Mouse (Mus musculus) natural killer cell, adult 2 months (primary cell): Measurements from ENCODE around the gene Gm21992.
"Not testable (repeated sequence)": the region's sequence is repeated elsewhere in the genome, so short reads cannot be mapped to it uniquely, and the experiment has no call there.

Source experiments
- DNase-seq, 2 experiments: peaks; one replicate each; pipeline ENCODE4 v3.0.0; 2022; ENCODE audit warnings: low spot score in 2 of 2

Gene Gm21992

GRCm38 (mm10) chr19:4813015-4813414, 1.6 kb upstream of the Gm21992 start:
- peak; percentile 21 to 43 for DNase-seq

- peak; percentile 9 to 10 for DNase-seq
Measured at GRCm38 (mm10) chr19:4812334-4812949, 1.0 kb upstream of the Gm21992 start.

- DNase-seq, result no peak
Measured at GRCm38 (mm10) chr19:4811909-4812242, 464 bp upstream of the Gm21992 start.

GRCm38 (mm10) chr19:4810746-4811062, 708 bp downstream of the Gm21992 start:
- no peak for DNase-seq

DNA sequence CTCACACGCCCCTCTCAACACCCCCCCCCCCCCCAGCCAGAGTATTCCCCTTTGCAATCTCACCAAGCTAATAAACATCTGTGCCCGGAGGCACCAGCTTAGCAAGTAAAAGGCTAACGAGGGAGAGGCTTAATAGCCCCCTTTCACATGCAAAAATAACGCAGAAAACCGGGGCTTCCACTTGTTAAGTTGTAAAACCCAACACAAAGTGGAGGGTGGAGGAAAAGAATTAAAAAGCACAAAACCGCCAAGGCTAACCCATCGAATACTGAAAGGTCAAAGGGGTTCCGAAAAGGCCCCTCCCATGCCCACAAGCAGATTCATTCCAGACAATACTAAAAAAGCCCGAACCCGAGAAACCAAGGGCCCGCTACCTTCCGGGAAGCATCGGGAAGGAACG, 1.1 kb downstream of the Gm21992 start:
- DNase-seq, result no peak

GRCm38 (mm10) chr19:4803283-4803682, 8.1 kb downstream of the Gm21992 start:
- DNase-seq, result no peak

DNA sequence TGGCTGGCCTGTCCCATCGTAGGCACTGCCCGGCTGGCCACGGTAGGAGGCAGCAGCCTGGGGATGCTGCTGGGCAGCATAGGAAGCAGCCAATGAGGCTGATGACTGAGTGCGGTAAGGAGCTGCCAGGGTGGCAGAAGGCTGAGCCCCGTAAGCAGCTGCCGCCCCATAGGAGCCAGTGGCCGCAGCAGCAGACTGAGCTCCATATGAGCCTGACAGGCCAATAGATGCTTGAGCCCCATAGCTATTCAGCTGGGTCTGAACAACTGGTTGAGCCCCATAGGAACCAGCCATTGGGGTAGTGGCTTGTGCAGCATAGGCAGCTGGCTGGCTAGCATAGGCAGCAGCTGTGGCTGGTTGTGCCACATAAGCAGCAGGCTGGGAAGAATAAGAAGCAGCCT, 8.7 kb downstream of the Gm21992 start:
- DNase-seq, result no peak

DNA sequence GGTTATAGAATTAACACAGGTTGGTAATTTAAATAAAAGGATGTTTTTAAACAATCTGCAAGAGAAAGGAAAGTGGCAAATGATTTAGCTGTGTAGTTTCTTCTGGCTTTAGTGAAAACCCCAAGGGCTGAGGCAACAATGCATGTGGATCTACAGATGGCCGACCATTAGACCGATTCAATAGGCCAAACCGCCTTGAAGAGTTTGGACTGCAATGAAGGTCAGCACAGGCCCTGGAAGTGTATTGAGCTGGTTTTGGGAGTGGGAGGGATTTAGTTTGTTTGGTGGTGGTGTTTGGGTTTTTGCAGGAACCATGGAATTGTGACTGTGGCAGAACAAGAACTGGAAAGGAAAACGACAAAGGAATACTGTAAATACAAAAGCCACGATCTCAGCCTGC, 12.3 kb downstream of the Gm21992 start:
- DNase-seq, result no peak

DNA sequence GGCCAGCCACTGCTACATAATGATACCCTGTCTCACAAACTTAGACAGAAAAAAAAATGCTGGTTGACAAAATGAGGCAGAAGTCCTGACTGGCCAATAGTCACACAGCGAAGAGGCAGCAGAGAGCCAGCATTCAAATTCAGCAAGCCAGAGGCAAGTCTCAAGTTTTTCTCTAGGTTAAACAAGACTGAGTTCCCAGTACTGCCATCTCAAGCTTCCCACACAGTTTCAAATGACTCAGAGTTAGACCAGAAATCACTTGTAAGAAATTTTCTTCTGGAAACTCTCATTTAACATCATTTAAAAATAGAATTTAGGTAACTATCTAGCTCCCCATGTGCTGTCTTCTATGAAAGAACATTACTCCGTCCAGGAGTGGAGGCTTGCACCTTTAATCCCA, 13.6 kb downstream of the Gm21992 start:
- no peak for DNase-seq

- no peak for DNase-seq
Measured at GRCm38 (mm10) chr19:4795929-4796328, 15.5 kb downstream of the Gm21992 start.

GRCm38 (mm10) chr19:4793831-4794422, 17.5 kb downstream of the Gm21992 start, which contains the start of gene Rbm4:
Gene Rbm4 (minus strand): TSS chr19:4793901.
- DNase-seq, result peak; percentile 97

DNA sequence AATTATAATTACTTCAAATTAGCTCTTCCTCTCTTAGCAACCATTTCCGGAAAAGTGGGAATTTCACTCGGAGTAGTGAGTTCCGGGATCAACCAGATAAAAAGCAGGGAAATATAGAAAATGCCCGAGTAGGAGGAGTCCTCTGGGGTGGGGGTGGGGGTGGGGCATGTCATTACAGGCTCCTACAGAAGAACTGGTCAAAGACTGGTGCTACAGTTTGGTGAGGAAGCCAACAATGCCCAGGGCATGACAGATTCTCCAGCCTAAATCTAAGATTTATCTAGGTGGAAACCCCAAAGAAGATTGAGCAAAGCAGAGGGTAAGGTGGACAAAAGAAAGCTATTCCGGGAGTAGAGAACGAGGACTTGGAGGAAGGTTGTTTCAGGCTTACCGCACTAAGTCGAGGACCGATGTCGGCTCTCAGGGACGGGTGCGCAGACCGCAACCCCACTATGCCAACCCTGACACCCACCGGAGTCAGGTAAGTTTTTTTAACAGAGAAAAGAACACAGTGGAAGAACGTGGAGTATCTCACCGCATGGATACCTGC, 18.1 kb downstream of the Gm21992 start:
- no peak for DNase-seq

DNA sequence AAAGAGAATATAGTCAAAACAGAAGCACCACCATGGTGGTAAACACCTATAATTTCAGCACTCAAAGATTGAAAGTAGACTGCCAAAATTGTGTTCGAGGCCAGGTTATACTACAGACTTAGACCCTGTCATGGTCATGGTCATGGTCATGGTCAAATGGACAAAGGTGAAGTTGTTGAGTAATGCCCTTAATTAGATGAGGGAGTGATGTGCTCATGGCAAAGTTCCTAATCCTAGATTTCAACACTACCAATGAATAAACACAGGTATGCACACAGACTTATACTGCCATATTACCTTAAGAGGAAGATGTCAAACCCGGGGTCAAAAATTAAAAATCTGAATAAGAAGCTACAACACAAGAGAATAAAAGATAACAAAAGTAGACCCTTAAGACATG, 25.1 kb downstream of the Gm21992 start:
- no peak for DNase-seq

DNA sequence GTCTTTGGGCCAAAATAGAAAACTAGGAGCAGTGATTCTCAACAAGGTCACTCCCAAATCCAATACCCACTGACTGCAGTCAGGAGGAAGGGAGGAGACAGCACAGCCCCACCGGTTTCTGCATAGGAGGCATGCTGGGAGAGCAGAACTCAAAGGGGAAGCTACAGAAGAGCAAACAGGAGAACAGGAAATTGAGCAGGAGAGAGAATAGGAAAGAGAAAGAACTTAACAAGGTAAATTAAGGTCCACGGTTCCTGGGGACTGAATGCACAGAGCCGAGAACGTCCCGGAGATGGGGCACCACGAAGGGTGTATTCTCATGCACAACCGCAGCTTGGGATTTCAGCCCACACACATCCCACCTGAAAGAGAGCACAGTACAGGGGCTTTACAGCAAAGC, 26.2 kb downstream of the Gm21992 start:
- no peak for DNase-seq

- no peak for DNase-seq
Measured at GRCm38 (mm10) chr19:4782891-4783290, 28.5 kb downstream of the Gm21992 start.

DNA sequence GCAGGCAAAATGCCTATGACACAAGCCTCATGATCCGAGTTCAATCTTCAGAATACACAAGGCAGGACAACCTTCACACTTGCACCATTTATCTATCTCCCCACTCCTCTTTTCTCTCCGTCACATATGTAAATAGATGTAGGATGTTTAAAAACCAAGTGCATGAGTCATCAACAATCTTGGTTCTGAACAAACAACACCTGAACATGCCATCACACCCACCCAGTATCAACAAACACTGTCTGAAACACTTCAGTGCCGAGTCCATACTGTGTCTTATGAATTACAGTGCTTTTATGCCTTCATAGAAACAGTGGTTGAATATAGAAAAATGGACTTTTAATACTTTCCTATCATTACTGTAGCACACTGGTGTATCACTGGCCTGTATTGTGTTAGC, 38.6 kb downstream of the Gm21992 start:
- no peak for DNase-seq

- no peak for DNase-seq
Measured at GRCm38 (mm10) chr19:4767507-4768148, 43.8 kb downstream of the Gm21992 start.

DNA sequence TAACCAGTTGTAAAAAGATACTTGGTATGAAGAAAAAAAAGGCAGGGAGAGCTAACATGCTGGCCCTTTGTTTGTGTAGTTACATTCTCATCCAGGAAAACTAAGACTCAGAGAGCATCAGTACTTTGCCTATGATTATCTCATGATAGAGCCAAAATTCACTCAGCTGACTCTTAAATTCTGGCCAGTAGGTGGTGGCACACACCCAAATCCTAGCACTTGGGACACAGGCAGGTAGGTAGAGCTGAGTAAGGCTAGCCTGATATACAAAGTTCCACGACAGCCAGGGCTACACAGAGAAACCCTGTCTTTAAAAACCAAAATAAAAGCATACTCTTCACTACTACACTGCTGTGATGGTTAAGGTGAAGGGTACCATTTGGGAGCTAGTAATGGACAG, 48.5 kb downstream of the Gm21992 start:
- DNase-seq, result no peak

DNA sequence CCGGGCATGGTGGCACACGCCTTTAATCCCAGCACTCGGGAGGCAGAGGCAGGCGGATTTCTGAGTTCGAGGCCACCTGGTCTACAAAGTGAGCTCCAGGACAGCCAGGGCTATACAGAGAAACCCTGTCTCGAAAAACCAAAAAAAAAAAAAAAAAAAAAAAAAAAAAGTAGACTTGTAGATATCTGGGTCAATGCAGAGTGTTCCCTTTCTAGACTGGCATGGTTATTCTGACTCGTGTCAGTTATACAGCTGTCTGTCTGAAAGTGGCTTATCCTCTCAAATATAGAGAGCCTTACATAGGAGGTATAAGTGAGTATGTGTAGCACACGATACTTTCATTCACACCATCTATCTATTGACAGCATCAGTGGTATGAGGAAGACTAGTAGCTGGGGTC, 50.9 kb downstream of the Gm21992 start:
- DNase-seq, result not testable (repeated sequence)

DNA sequence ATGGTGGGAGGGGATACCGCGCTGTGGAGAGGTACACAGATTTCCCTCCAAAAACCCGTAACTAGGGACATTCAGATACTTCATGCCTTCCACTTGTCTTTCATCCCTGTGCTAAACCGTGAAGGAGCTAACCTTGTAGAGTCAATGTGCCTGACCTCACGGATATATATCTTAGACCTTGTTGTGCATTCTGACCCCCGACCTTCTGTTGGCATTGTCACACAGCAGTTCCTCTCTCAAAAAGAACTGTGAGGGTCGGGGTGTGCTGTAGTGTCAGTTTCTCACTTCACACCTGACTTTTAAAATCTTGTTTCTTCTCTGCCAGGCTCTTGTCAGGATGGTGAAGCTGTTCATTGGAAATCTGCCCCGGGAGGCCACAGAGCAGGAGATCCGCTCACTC, 54.5 kb downstream of the Gm21992 start:
- DNase-seq, result peak in 1 of 2 experiments; percentile 10

DNA sequence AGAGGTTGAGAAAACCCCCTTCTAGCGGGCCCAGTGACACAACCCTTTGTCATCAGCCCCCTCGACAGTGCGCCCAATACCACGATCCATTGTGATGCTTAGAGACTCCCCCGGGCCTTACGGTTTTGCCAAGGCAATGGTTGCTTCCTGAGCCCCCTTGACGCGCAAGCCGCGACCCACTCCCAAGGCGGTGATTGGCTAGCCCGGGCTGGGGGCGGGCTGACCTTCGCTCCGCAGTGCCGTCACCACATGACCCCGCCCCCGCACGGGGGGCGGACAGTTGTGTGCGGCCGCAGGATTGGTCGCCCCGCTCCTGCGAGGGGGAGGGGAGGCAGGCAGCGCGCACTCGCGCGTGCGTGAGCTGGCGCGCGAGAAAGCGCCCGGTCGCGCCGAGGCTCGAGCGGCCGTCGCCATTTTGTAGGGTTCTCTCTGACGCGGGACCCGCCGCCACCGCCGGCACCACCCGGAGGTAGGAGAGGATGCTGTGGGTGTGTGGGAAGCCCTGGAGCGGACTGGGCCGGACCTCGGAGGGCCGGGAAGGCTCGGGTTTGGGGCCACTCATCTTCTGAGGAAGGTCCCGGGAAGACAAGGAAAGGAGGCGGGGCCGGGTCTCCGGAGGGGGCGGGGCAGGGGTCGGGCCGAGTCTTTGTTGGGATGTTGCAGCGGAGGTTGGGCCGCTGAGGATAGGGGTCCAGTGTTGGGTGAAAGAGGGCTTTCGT, 55.1 kb downstream of the Gm21992 start, which contains the start of gene Rbm4b:
Gene Rbm4b (plus strand): TSS at position 305 of the 719 bp plus-strand sequence.
- peak; percentile 91 to 95 for DNase-seq

DNA sequence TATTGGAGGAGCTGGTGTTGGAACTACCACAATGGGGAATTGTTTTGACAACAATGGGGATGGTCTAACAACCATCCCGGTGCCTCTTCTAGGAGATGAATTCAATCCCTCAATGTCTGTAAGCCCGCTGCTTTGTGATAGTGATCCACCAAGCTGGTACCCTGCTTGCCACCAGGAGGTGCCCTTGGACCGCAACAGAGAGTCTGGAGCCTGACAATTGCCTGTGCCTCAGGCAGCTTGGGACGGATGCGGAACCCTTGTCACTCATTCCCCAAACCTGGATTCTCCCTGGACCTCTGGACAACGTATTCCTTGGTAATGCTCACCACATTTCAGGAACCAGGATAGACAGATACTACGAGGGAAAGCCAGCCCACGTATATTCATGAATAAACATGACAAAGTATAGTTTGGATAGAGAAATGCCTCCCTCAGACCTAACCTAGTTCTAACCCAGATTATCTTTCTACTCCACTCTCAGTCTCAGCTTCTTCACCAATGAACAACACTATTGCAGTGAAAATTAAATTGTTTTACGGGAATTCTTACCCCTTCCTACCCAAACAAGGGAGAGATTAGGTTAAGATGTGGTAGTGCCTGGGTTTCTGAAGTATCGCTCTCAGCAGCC, 55.7 kb downstream of the Gm21992 start:
- DNase-seq, result peak; percentile 84 to 90
